Comparison of ENCODE assay signal across 18 mouse cellular contexts in genomic region chr4:46562037-46562436, GRCm38 (mm10).
"Had no signal": no experiment of that assay in that cellular context is flagged by ENCODE, and none has a peak within 500 bp of the region (broad histone marks: within the 10 kb centered on the region; RNA-seq: fewer than 3 reads in every experiment).

No protein-coding gene starts in this region.

- H3K4me2 ChIP-seq: lung, embryonic 14.5 days; midbrain, embryonic 12.5 days; neural tube, embryonic 13.5 days; neural tube, embryonic 15.5 days had no signal

- H3K4me1 ChIP-seq: midbrain, embryonic 12.5 days; neural tube, embryonic 13.5 days; neural tube, embryonic 15.5 days had no signal

- H3K9me3 ChIP-seq: midbrain, embryonic 10.5 days; midbrain, embryonic 12.5 days; neural tube, embryonic 13.5 days; neural tube, embryonic 15.5 days had no signal

- H3K27me3 ChIP-seq: midbrain, embryonic 12.5 days; neural tube, embryonic 13.5 days; neural tube, embryonic 15.5 days had no signal

- DNase-seq: lung, adult 18-20 months; lung, embryonic 14.5 days; lung, postnatal 10 days; lung, postnatal 4 days; midbrain, embryonic 14.5 days; retina, postnatal 1 day; right cerebral cortex, adult 18-20 months; right cerebral cortex, postnatal 25 days; right cerebral cortex, postnatal 4 days; spleen, adult 18-20 months; thymus, adult 18-20 months; thymus, postnatal 14 days; thymus, postnatal 36 days had no signal

- H3K36me3 ChIP-seq: midbrain, embryonic 10.5 days; midbrain, embryonic 12.5 days; neural tube, embryonic 13.5 days; neural tube, embryonic 15.5 days had no signal

- H3K9ac ChIP-seq: lung, embryonic 14.5 days; midbrain, embryonic 12.5 days; neural tube, embryonic 13.5 days; neural tube, embryonic 15.5 days had no signal

- H3K4me3 ChIP-seq: midbrain, embryonic 10.5 days; midbrain, embryonic 12.5 days; myocyte; neural tube, embryonic 13.5 days; neural tube, embryonic 15.5 days had no signal

- H3K27ac ChIP-seq: midbrain, embryonic 10.5 days; midbrain, embryonic 12.5 days; neural tube, embryonic 13.5 days; neural tube, embryonic 15.5 days had no signal
